ENCODE assay signal across 9 mouse cellular contexts in genomic region chr4:44558564-44558955, GRCm38 (mm10).
A peak's percentile ranks its signal among the peaks of the same experiment; 100 is the strongest.
DNase-seq lines count a peak whose midpoint lies in the region; ATAC-seq and TF ChIP-seq lines count a peak whose summit lies in the region.
"Had no signal": no experiment of that assay in that cellular context is flagged by ENCODE, and none has a peak within 500 bp of the region (broad histone marks: within the 10 kb centered on the region; RNA-seq: fewer than 3 reads in every experiment).

No protein-coding gene starts in this region.

- no peak overlapping the region for H3K27ac ChIP-seq in kidney, embryonic 16.5 days (ENCODE audit: low read length)
- peak overlapping the region; percentile 93 for H3K27ac ChIP-seq in forebrain, embryonic 12.5 days
- H3K27ac ChIP-seq in intestine, postnatal 0 days (ENCODE audit: low read depth, low read length), result no peak overlapping the region
- H3K27ac ChIP-seq in neural tube, embryonic 13.5 days (replicated peaks), result peak overlapping the region; percentile 94
- no peak overlapping the region for H3K27ac ChIP-seq in gastrocnemius, adult 2 months
- H3K27ac ChIP-seq: liver, embryonic 13.5 days had no signal

- H3K4me2 ChIP-seq in kidney, embryonic 16.5 days (replicated peaks; ENCODE audit: low read depth, low read length), result peak overlapping the region; percentile 66
- H3K4me2 ChIP-seq in forebrain, embryonic 12.5 days, result peak overlapping the region; percentile 81
- peak overlapping the region; percentile 52; the same call in 1 of the 2 replicates for H3K4me2 ChIP-seq in intestine, postnatal 0 days (replicated peaks; ENCODE audit: low read depth)
- peak overlapping the region; percentile 71 for H3K4me2 ChIP-seq in neural tube, embryonic 13.5 days

- H3K4me1 ChIP-seq in kidney, embryonic 16.5 days (ENCODE audit: insufficient read depth, low read length), result peaks cover 7% of the 10 kb centered on the region
- peaks cover 35% of the 10 kb centered on the region for H3K4me1 ChIP-seq in forebrain, embryonic 12.5 days
- no peaks in the 10 kb centered on the region for H3K4me1 ChIP-seq in intestine, postnatal 0 days (replicated peaks; ENCODE audit: control insufficient read depth, insufficient read depth, low read length)
- H3K4me1 ChIP-seq in neural tube, embryonic 13.5 days (replicated peaks), result peaks cover 35% of the 10 kb centered on the region
- H3K4me1 ChIP-seq: liver, embryonic 13.5 days had no signal

- H3K4me3 ChIP-seq in kidney, embryonic 16.5 days (ENCODE audit: low read length), result peak overlapping the region; percentile 43
- H3K4me3 ChIP-seq in forebrain, embryonic 12.5 days (replicated peaks), result peak overlapping the region; percentile 40; the same call in 1 of the 2 replicates
- H3K4me3 ChIP-seq in intestine, postnatal 0 days (ENCODE audit: low read depth, low read length), result no peak overlapping the region
- peak overlapping the region; percentile 34; the same call in 1 of the 2 replicates for H3K4me3 ChIP-seq in neural tube, embryonic 13.5 days
- no peak overlapping the region for H3K4me3 ChIP-seq in gastrocnemius, adult 2 months

- DNase-seq in kidney, postnatal 14 days, result no peak
- no peak for DNase-seq in gastrocnemius, adult 2 months
- DNase-seq in left cerebral cortex, postnatal 10 days (ENCODE audit: extremely low spot score in 1 of 2, low spot score in 2 of 2), result no peak
- DNase-seq in urinary bladder, postnatal 36 days (ENCODE audit: low spot score in 2 of 2), result no peak
- DNase-seq: liver, embryonic 13.5 days had no signal

- H3K36me3 ChIP-seq in kidney, embryonic 16.5 days (ENCODE audit: insufficient read depth, low read length), result no peaks in the 10 kb centered on the region
- no peaks in the 10 kb centered on the region for H3K36me3 ChIP-seq in forebrain, embryonic 12.5 days (replicated peaks)
- H3K36me3 ChIP-seq in intestine, postnatal 0 days (ENCODE audit: control insufficient read depth, insufficient read depth), result no peaks in the 10 kb centered on the region
- no peaks in the 10 kb centered on the region for H3K36me3 ChIP-seq in neural tube, embryonic 13.5 days
- H3K36me3 ChIP-seq: liver, embryonic 13.5 days had no signal

- intact Hi-C loops in gastrocnemius, adult 2 months (cut with DNase I), result no loop called here
- intact Hi-C loops in left cerebral cortex, postnatal 10 days (cut with DNase I), result no loop called here

- 5% methylated on average over 7 of the region's 7 CpGs for WGBS in kidney, embryonic 16.5 days
- under 1% methylated on average over 7 of the region's 7 CpGs for WGBS in forebrain, embryonic 12.5 days
- 20% methylated on average over 7 of the region's 7 CpGs for WGBS in intestine, postnatal 0 days
- 4% methylated on average over 7 of the region's 7 CpGs for WGBS in neural tube, embryonic 13.5 days

- no peaks in the 10 kb centered on the region for H3K9me3 ChIP-seq in kidney, embryonic 16.5 days (ENCODE audit: low read length)
- H3K9me3 ChIP-seq in forebrain, embryonic 12.5 days, result 0 out of 2 replicates have a peak, but pooled peaks cover 5% of the 10 kb centered on the region
- no peaks in the 10 kb centered on the region for H3K9me3 ChIP-seq in intestine, postnatal 0 days (ENCODE audit: control insufficient read depth)
- no peaks in the 10 kb centered on the region for H3K9me3 ChIP-seq in neural tube, embryonic 13.5 days
- H3K9me3 ChIP-seq: liver, embryonic 13.5 days had no signal

- TF ChIP-seq CTCF in intestine, postnatal 0 days (IDR thresholded peaks at IDR 0.05; ENCODE audit: low read depth), result no peak
- TF ChIP-seq CTCF in gastrocnemius, adult 2 months (IDR thresholded peaks at IDR 0.05), result no peak

- H3K27me3 ChIP-seq in kidney, embryonic 16.5 days (ENCODE audit: insufficient read depth, low read length), result peaks cover 4% of the 10 kb centered on the region; the same call in 1 of the 2 replicates
- H3K27me3 ChIP-seq in forebrain, embryonic 12.5 days, result peaks cover 76% of the 10 kb centered on the region
- H3K27me3 ChIP-seq in intestine, postnatal 0 days (replicated peaks; ENCODE audit: control insufficient read depth, insufficient read depth, low read length), result no peaks in the 10 kb centered on the region; the same call in 1 of the 2 replicates
- H3K27me3 ChIP-seq in neural tube, embryonic 13.5 days, result peaks cover 33% of the 10 kb centered on the region

- H3K9ac ChIP-seq in kidney, embryonic 16.5 days (replicated peaks; ENCODE audit: low read length), result peak overlapping the region; percentile 50; the same call in 1 of the 2 replicates
- H3K9ac ChIP-seq in forebrain, embryonic 12.5 days, result no peak overlapping the region; the same call in 1 of the 2 replicates
- no peak overlapping the region for H3K9ac ChIP-seq in intestine, postnatal 0 days (ENCODE audit: low read depth, low read length)
- H3K9ac ChIP-seq in neural tube, embryonic 13.5 days, result peak overlapping the region; percentile 65; the same call in 1 of the 2 replicates
- H3K9ac ChIP-seq: liver, embryonic 13.5 days had no signal

- ATAC-seq in kidney, embryonic 16.5 days (ENCODE audit: low FRiP score, low TSS enrichment), result no peak
- peak; percentile 45 for ATAC-seq in forebrain, embryonic 12.5 days (ENCODE audit: low FRiP score)
- no peak for ATAC-seq in intestine, postnatal 0 days
- peak; percentile 37; the same call in 1 of the 2 replicates for ATAC-seq in neural tube, embryonic 13.5 days (ENCODE audit: low read depth)

Comparison
In these comparisons a context has a peak if more than half of its experiments do, and no peak if none do; other contexts are left out.
1. ATAC-seq: peak in forebrain, embryonic 12.5 days (single experiment) and neural tube, embryonic 13.5 days (single experiment); none in kidney, embryonic 16.5 days (single experiment) and intestine, postnatal 0 days (single experiment).
2. H3K27ac ChIP-seq: peak in forebrain, embryonic 12.5 days (single experiment) and neural tube, embryonic 13.5 days (single experiment); none in kidney, embryonic 16.5 days (single experiment), intestine, postnatal 0 days (single experiment) and gastrocnemius, adult 2 months (single experiment).
3. H3K4me3 ChIP-seq: peak in kidney, embryonic 16.5 days (single experiment), forebrain, embryonic 12.5 days (single experiment) and neural tube, embryonic 13.5 days (single experiment); none in intestine, postnatal 0 days (single experiment) and gastrocnemius, adult 2 months (single experiment).
4. H3K9ac ChIP-seq: peak in kidney, embryonic 16.5 days (single experiment) and neural tube, embryonic 13.5 days (single experiment); none in forebrain, embryonic 12.5 days (single experiment) and intestine, postnatal 0 days (single experiment).
5. Peak in every context shown above with its lines, with median percentiles within 50 percentile points of each other: H3K4me2 ChIP-seq.